Mouse (Mus musculus) myocyte (in vitro differentiated cells): Measurements from ENCODE around the gene Adamtsl3.

ENCODE experiments used
- E2F4 ChIP-seq: IDR thresholded peaks from one replicate; pipeline ENCODE4 v1.6.1; 2011; ENCODE audit warnings: mild to moderate bottlenecking, control low read depth, moderate library complexity; ENCODE audit not compliant: insufficient read depth
- POLR2A ChIP-seq: IDR thresholded peaks from one replicate; pipeline ENCODE4 v1.6.1; 2011; ENCODE audit warnings: low read depth, mild to moderate bottlenecking, control low read depth, moderate library complexity; ENCODE audit not compliant: insufficient read length
- POLR2AphosphoS2 ChIP-seq: IDR thresholded peaks from one replicate; pipeline ENCODE4 v1.6.1; 2011; ENCODE audit warnings: low read depth, control low read depth; ENCODE audit not compliant: insufficient read length

DNA sequence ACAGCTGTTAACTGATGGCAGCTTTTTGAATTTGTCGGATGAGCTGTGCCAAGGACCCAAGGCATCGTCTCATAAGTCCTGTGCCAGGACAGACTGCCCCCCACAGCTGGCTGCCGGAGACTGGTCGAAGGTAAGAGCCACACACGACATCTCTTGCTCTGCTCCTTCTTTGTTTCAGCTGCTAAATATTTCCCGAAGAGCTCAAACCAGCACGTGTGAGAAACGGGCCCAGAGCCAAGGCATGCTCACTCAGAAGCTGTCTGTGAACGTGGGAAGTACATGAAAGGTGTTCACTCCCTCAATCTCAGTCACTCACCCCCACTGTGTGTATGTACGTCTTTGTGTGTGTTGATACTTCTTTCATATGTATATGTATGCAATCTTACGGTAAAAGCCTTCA, 221.6 kb downstream of the Adamtsl3 start:
- TF ChIP-seq POLR2A (no peak), POLR2AphosphoS2 (no peak), E2F4 (no peak)
